Comparison of ENCODE assay signal across 1 mouse cellular context in the genomic region with DNA sequence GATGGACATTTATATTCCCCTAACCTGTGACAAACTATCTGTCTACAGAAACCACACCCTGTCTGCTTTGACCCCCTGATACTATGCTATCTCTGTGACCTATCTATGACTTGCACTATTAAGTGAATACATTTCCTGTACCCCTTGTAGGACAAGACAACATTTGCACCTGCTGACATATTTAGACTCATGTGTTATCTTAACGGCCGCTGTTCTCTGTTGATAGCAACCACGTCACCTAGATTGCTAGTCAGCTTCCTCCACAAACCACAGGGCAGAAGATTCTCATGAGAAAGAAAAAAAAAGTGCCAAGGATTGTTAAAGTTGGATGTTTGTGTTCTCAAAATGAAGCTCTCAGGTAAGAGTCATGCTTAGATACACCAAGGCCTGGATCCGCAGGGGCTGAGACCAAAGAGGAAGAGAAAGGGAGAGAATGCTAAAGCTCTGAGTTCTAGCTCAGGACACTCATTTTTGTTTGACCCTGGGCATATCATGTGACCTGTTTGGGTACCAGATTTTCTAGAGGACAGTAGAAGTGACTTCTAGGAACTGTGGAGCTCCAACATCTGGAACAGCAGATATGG.
A peak's percentile ranks its signal among the peaks of the same experiment; 100 is the strongest.
TF ChIP-seq lines count a peak whose summit lies in the region.

No protein-coding gene starts in this region.

TF ChIP-seq in MEL, 35 proteins besides CTCF, POLR2A, EP300 and RAD21 (continued from another document):
- TF ChIP-seq NRF1 (IDR thresholded peaks at IDR 0.05; ENCODE audit: insufficient read depth, low read depth, low read length, poor library complexity, severe bottlenecking): no peak
- peak; percentile 44; the same call in 1 of the 2 replicates for TF ChIP-seq HCFC1 (IDR thresholded peaks at IDR 0.05; ENCODE audit: low read depth, low read length)
- no peak for TF ChIP-seq MAZ (IDR thresholded peaks at IDR 0.05; ENCODE audit: low read depth, low read length)
- TF ChIP-seq ELF1 (IDR thresholded peaks at IDR 0.05; ENCODE audit: low read depth, low read length): no peak
- no peak for TF ChIP-seq JUND (IDR thresholded peaks at IDR 0.05; ENCODE audit: low read depth, low read length)
- TF ChIP-seq POLR2AphosphoS5 (IDR thresholded peaks at IDR 0.05; ENCODE audit: borderline replicate concordance, low read depth, low read length): no peak
- TF ChIP-seq ZNF384 (IDR thresholded peaks at IDR 0.05; ENCODE audit: low read depth, low read length): peak; percentile 95
- no peak for TF ChIP-seq USF2 (IDR thresholded peaks at IDR 0.05; ENCODE audit: borderline replicate concordance in 1 of 2, insufficient read depth in 1 of 2, low read depth in 1 of 2, low read length in 2 of 2)
- no peak for TF ChIP-seq KAT2A (conservative IDR thresholded peaks at IDR 0.05; ENCODE audit: low read depth, low read length)
- peak; percentile 52; the same call in 1 of the 2 replicates for TF ChIP-seq MYB (IDR thresholded peaks at IDR 0.05; ENCODE audit: low read depth, low read length)
TF ChIP-seq in MEL: peak in this region for 14.
